Mouse (Mus musculus): ENCODE measurements around the gene Zfp36l2. TPM values are rescaled to one million over a fixed set of nuclear protein-coding genes. Genes with fewer than 3 reads are reported as not detected.
"Not testable (repeated sequence)": the region's sequence is repeated elsewhere in the genome, so short reads cannot be mapped to it uniquely, and the experiment has no call there.

Gene Zfp36l2
- polyA plus RNA-seq, 1 experiment from 2014 or later, result 15.8 TPM

DNA sequence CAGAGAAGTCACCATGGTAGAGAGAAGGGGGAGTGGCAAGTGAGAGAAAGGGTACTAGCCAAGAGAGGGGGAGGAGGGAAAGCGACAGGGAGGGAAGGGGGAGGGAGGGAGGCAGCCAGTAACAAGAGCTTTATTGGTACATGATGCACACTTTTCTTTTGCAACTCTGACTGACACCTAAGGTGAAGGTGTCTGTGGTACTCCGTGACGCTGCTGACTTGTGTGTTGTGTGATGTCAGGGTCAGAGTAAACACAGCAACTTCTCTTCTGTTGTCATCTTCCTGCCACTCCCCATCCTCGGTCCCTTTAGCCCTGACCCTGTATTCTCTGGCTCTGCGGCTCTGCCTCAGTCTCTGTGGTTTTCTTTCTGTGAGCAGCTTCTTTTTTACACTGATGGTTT lies 38.5 kb upstream of the Zfp36l2 start:
- Histone ChIP-seq H3K27me3 (ENCODE audit: control insufficient read depth, insufficient read depth, low read length) (no peaks in the 10 kb centered on the region), H3K4me2 (replicated peaks; ENCODE audit: low read depth, low read length) (no peak overlapping the region), H3K4me1 (replicated peaks; ENCODE audit: control insufficient read depth, insufficient read depth, low read length) (no peaks in the 10 kb centered on the region), H3K9ac (ENCODE audit: low read depth, low read length) (0 out of 2 replicates have a peak overlapping the region, but pooled peaks have one; percentile 15), H3K36me3 (ENCODE audit: control insufficient read depth, insufficient read depth, low read length) (no peaks in the 10 kb centered on the region), H3K4me3 (ENCODE audit: low read depth, low read length) (no peak overlapping the region), H3K27ac (ENCODE audit: low read depth, low read length) (no peak overlapping the region), H3K9me3 (ENCODE audit: control insufficient read depth, low read length) (no peaks in the 10 kb centered on the region)
- 69% methylated on average over 5 of the region's 5 CpGs for WGBS
- DNase-seq (ENCODE audit: low spot score) (no peak), ATAC-seq (ENCODE audit: low FRiP score) (no peak)

DNA sequence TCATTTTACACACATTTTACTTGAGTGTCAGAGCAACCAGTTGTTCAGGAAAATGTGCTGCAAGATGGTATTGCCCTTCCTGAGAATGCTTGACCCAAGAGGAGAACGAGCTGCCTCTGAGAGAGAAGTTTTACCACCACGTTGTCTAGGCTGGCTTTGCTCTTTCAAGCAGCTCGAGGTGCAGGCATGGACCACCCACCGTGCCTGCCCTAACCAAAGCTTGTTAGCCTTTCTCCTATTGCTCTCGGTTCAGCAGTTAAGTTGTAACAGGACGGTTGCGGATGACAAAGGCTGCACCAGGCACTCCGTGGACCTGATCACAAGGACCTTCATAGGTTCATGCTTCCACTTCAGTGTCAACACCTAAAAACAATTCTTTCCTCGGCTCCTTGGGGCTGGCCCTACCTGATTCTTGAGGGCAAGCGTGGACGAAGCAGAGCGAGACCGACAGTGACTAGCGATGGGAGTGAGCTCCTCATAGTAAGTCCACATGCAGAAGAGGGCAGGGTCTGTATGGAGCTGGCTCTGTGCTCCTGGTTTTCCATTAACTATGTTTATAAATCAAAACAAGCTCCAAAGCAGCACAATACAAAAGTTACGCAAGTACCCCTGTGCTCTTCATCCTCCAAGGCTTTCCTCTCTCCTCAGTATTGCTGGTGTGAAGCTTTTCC lies 36.6 kb upstream of the Zfp36l2 start:
- ATAC-seq (ENCODE audit: low FRiP score) (no peak), DNase-seq (ENCODE audit: low spot score) (no peak)
- Histone ChIP-seq H3K4me1 (replicated peaks; ENCODE audit: control insufficient read depth, insufficient read depth, low read length) (no peaks in the 10 kb centered on the region), H3K36me3 (ENCODE audit: control insufficient read depth, insufficient read depth, low read length) (0 out of 2 replicates have a peak, but pooled peaks cover 3% of the 10 kb centered on the region), H3K9me3 (ENCODE audit: control insufficient read depth, low read length) (no peaks in the 10 kb centered on the region), H3K27me3 (ENCODE audit: control insufficient read depth, insufficient read depth, low read length) (no peaks in the 10 kb centered on the region), H3K4me2 (replicated peaks; ENCODE audit: low read depth, low read length) (no peak overlapping the region), H3K4me3 (ENCODE audit: low read depth, low read length) (no peak overlapping the region), H3K27ac (ENCODE audit: low read depth, low read length) (no peak overlapping the region), H3K9ac (ENCODE audit: low read depth, low read length) (no peak overlapping the region)
- 71% methylated on average over 15 of the region's 15 CpGs for WGBS

DNA sequence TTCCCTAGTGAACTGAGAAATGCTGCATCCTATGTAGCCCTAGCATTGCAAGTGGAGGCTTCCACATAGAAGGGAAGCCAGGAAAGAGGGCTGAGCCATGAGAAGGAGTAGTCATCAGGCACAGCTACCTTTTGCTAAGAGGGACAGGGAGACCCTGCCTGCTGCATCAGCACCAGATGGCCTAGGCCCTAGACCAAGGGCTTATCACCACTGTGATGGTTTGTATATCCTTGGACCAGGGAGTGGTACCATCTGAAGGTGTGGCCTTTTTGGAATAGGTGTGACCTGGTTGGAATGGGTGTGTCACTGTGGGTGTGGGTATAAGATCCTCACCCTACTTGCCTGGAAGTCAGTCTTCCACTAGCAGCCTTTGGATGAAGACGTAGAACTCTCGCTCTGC lies 31.1 kb upstream of the Zfp36l2 start:
- H3K27me3 ChIP-seq (ENCODE audit: control insufficient read depth, insufficient read depth, low read length); H3K4me3 ChIP-seq (ENCODE audit: low read depth, low read length); ATAC-seq (ENCODE audit: low FRiP score); H3K4me1 ChIP-seq (replicated peaks; ENCODE audit: control insufficient read depth, insufficient read depth, low read length); H3K9me3 ChIP-seq (ENCODE audit: control insufficient read depth, low read length); H3K36me3 ChIP-seq (ENCODE audit: control insufficient read depth, insufficient read depth, low read length); H3K9ac ChIP-seq (ENCODE audit: low read depth, low read length); DNase-seq (ENCODE audit: low spot score); H3K27ac ChIP-seq (ENCODE audit: low read depth, low read length); H3K4me2 ChIP-seq (replicated peaks; ENCODE audit: low read depth, low read length): not testable (repeated sequence)
- 92% methylated on average over 2 of the region's 2 CpGs for WGBS

DNA sequence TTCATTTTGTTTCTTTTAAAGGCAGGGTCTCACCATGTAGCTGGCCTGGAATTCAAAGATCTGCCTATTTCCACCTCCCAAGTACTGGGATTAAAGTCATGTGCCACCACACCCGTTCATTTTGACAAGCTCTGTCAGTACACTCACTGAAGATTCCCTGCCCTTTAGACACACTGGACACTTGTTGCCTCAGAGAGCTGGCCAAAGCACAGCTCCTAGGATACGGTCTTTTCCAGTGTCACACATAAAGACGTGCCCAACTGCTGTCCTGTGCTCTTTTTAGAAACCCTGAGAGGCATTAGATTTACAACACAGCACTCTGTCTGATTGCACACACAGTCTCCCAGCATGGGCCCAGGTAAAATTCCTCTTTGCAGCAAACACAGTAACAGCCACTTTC lies 29.9 kb upstream of the Zfp36l2 start:
- Histone ChIP-seq H3K4me2 (replicated peaks; ENCODE audit: low read depth, low read length) (no peak overlapping the region), H3K4me3 (ENCODE audit: low read depth, low read length) (no peak overlapping the region), H3K27ac (ENCODE audit: low read depth, low read length) (no peak overlapping the region), H3K9ac (ENCODE audit: low read depth, low read length) (no peak overlapping the region), H3K27me3 (ENCODE audit: control insufficient read depth, insufficient read depth, low read length) (no peaks in the 10 kb centered on the region), H3K4me1 (replicated peaks; ENCODE audit: control insufficient read depth, insufficient read depth, low read length) (no peaks in the 10 kb centered on the region), H3K36me3 (ENCODE audit: control insufficient read depth, insufficient read depth, low read length) (0 out of 2 replicates have a peak, but pooled peaks cover 3% of the 10 kb centered on the region), H3K9me3 (ENCODE audit: control insufficient read depth, low read length) (no peaks in the 10 kb centered on the region)
- ATAC-seq (ENCODE audit: low FRiP score) (no peak), DNase-seq (ENCODE audit: low spot score) (no peak)
- WGBS, result 77% methylated on average over 3 of the region's 3 CpGs

DNA sequence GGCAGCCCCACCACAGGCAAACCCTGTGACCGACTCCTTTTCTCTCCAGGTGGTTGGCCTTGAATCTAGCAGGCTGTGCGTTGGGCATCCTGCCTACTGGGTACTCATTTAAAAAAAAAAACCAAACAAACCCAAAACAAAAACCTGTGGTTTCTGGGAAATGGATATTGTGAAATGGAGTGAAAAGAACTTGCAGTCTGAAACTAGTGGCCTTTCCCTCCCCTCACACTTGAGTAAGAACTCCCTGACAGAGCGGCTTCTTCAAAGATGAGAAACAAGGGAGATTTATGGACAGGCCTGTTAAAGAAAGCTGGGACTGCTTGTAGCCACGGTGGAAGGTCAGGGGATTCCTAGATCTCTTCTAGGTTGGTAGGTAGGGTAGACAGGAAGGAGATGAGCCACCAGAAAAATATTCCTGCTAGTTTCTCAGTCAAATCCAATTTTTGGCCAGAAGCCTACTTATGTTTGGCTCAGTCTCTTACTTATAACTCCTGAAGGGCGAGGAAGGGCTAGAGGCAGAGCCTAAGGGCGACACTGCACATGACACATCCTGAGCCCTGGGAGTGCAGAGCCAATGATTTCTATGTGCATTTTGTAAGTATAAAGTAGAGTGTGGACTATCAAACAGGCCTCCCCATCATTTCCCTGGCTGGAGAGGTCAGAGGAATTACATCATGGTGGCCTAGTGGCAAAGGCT lies 27.7 kb upstream of the Zfp36l2 start:
- H3K4me1 ChIP-seq (replicated peaks; ENCODE audit: control insufficient read depth, insufficient read depth, low read length), result no peaks in the 10 kb centered on the region
- DNase-seq (ENCODE audit: low spot score), result no peak
- 91% methylated on average over 6 of the region's 6 CpGs for WGBS

DNA sequence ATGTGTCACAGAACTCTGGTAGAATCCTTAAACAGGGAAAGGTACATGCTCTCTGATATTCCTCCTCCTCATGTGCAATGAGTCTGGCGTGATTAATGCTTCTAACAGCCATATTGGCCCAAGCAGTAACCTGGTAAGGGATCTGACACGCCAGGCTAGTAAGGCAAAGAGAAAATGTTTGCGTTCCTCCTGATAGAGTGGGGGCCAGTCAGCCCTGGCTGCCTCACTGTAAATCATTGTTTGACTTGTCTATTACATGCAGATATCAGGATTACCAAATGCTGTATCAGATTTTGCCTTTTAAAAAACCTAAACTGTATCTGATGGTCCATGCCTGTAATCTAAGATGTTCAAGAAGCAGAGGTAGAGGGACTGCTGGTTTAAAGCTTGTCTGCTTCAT lies 25.7 kb upstream of the Zfp36l2 start:
- Histone ChIP-seq H3K27me3 (ENCODE audit: control insufficient read depth, insufficient read depth, low read length) (no peaks in the 10 kb centered on the region), H3K9ac (ENCODE audit: low read depth, low read length) (no peak overlapping the region), H3K4me3 (ENCODE audit: low read depth, low read length) (no peak overlapping the region), H3K9me3 (ENCODE audit: control insufficient read depth, low read length) (no peaks in the 10 kb centered on the region), H3K4me1 (replicated peaks; ENCODE audit: control insufficient read depth, insufficient read depth, low read length) (no peaks in the 10 kb centered on the region), H3K27ac (ENCODE audit: low read depth, low read length) (no peak overlapping the region), H3K4me2 (replicated peaks; ENCODE audit: low read depth, low read length) (no peak overlapping the region), H3K36me3 (ENCODE audit: control insufficient read depth, insufficient read depth, low read length) (no peaks in the 10 kb centered on the region)
- ATAC-seq (ENCODE audit: low FRiP score), result no peak
- DNase-seq (ENCODE audit: low spot score), result no peak
- WGBS, result 90% methylated on average over 3 of the region's 3 CpGs

More for the DNA sequence above, 27.7 kb upstream of the Zfp36l2 start:
- no peak for ATAC-seq (ENCODE audit: low FRiP score)
- Histone ChIP-seq H3K27me3 (ENCODE audit: control insufficient read depth, insufficient read depth, low read length) (no peaks in the 10 kb centered on the region), H3K9ac (ENCODE audit: low read depth, low read length) (no peak overlapping the region), H3K4me3 (ENCODE audit: low read depth, low read length) (no peak overlapping the region), H3K36me3 (ENCODE audit: control insufficient read depth, insufficient read depth, low read length) (0 out of 2 replicates have a peak, but pooled peaks cover 3% of the 10 kb centered on the region), H3K27ac (ENCODE audit: low read depth, low read length) (no peak overlapping the region), H3K4me2 (replicated peaks; ENCODE audit: low read depth, low read length) (no peak overlapping the region), H3K9me3 (ENCODE audit: control insufficient read depth, low read length) (no peaks in the 10 kb centered on the region)

DNA sequence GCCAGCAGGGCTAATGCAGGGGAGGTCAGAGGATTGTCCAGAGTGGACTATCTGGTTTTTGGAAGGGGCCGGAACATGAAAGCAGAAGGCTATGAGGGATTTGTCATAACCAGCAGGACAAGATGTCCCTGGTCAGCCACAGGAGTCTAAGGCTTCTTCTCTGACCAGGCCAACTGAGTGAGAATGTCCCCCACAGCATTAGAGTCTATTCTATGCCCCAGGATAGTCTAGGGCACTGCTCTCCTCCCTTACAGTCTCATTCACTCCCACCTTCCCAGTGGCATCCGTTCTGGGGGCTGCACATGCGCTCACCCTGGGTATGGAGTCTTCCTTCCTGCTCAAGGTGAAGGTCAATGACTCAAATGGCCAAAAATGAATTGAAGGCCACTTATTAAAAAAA lies 19.9 kb upstream of the Zfp36l2 start:
- H3K9me3 ChIP-seq (ENCODE audit: control insufficient read depth, low read length), result no peaks in the 10 kb centered on the region
- no peaks in the 10 kb centered on the region for H3K27me3 ChIP-seq (ENCODE audit: control insufficient read depth, insufficient read depth, low read length)
- no peaks in the 10 kb centered on the region for H3K36me3 ChIP-seq (ENCODE audit: control insufficient read depth, insufficient read depth, low read length)
- no peak overlapping the region for H3K4me3 ChIP-seq (ENCODE audit: low read depth, low read length)
- no peak overlapping the region for H3K27ac ChIP-seq (ENCODE audit: low read depth, low read length)
- no peak overlapping the region for H3K9ac ChIP-seq (ENCODE audit: low read depth, low read length)
- DNase-seq (ENCODE audit: low spot score) (no peak), ATAC-seq (ENCODE audit: low FRiP score) (no peak)
- WGBS, result 97% methylated on average over 3 of the region's 3 CpGs
- no peak overlapping the region for H3K4me2 ChIP-seq (replicated peaks; ENCODE audit: low read depth, low read length)
- no peaks in the 10 kb centered on the region for H3K4me1 ChIP-seq (replicated peaks; ENCODE audit: control insufficient read depth, insufficient read depth, low read length)

DNA sequence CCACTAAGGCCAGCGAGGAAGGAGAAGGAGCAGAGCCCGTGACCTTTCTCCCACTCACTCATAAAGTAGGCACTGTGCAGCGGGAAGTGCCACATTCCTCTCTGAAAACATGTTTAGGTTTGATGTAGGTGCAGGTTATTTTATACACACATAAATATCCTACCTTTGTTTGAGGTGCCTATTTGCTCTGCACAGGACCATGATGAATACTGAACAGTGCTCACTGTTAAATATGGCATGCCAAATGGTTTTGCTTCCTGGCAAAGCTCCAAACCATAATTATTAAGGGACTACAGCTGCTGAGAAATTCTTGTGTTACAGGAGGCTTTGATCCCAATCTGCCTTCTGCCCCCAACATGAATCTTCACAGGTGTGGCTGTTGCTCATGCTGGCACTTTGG lies 18.5 kb upstream of the Zfp36l2 start:
- ATAC-seq (ENCODE audit: low FRiP score) (no peak), DNase-seq (ENCODE audit: low spot score) (no peak)
- Histone ChIP-seq H3K4me3 (ENCODE audit: low read depth, low read length) (no peak overlapping the region), H3K36me3 (ENCODE audit: control insufficient read depth, insufficient read depth, low read length) (no peaks in the 10 kb centered on the region), H3K9ac (ENCODE audit: low read depth, low read length) (no peak overlapping the region), H3K27ac (ENCODE audit: low read depth, low read length) (no peak overlapping the region), H3K4me2 (replicated peaks; ENCODE audit: low read depth, low read length) (no peak overlapping the region), H3K9me3 (ENCODE audit: control insufficient read depth, low read length) (no peaks in the 10 kb centered on the region), H3K4me1 (replicated peaks; ENCODE audit: control insufficient read depth, insufficient read depth, low read length) (no peaks in the 10 kb centered on the region), H3K27me3 (ENCODE audit: control insufficient read depth, insufficient read depth, low read length) (no peaks in the 10 kb centered on the region)
- 88% methylated on average over 3 of the region's 3 CpGs for WGBS

DNA sequence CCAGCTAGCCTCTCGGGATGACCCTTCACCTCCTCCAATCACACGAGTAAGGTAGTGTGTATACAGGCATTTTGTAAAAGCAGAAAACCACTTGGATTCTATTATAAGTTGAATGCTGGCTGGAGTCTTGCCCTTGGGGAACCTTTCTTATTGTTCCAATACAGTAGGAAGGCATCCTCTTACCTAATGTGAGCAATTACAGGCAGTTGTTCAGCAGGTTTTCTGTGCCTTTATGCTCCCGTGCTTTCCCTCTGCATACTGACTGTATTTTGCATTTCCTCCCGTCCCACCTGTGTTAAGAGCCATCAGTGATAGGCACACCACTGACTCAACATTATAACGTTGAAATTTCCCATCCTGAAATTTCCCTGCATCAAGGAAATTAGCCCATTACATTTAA lies 17.2 kb upstream of the Zfp36l2 start:
- H3K27ac ChIP-seq (ENCODE audit: low read depth, low read length), result no peak overlapping the region
- 87% methylated on average over 5 of the region's 5 CpGs for WGBS
- H3K36me3 ChIP-seq (ENCODE audit: control insufficient read depth, insufficient read depth, low read length), result no peaks in the 10 kb centered on the region
- no peaks in the 10 kb centered on the region for H3K4me1 ChIP-seq (replicated peaks; ENCODE audit: control insufficient read depth, insufficient read depth, low read length)
- no peak overlapping the region for H3K4me2 ChIP-seq (replicated peaks; ENCODE audit: low read depth, low read length)
- ATAC-seq (ENCODE audit: low FRiP score) (no peak), DNase-seq (ENCODE audit: low spot score) (no peak)
- no peak overlapping the region for H3K9ac ChIP-seq (ENCODE audit: low read depth, low read length)
- no peaks in the 10 kb centered on the region for H3K27me3 ChIP-seq (ENCODE audit: control insufficient read depth, insufficient read depth, low read length)
- H3K4me3 ChIP-seq (ENCODE audit: low read depth, low read length), result no peak overlapping the region
- no peaks in the 10 kb centered on the region for H3K9me3 ChIP-seq (ENCODE audit: control insufficient read depth, low read length)

Data from hindbrain, embryonic 11.5 days (tissue).